Comparison of ENCODE assay signal across 11 mouse cellular contexts in the genomic region with DNA sequence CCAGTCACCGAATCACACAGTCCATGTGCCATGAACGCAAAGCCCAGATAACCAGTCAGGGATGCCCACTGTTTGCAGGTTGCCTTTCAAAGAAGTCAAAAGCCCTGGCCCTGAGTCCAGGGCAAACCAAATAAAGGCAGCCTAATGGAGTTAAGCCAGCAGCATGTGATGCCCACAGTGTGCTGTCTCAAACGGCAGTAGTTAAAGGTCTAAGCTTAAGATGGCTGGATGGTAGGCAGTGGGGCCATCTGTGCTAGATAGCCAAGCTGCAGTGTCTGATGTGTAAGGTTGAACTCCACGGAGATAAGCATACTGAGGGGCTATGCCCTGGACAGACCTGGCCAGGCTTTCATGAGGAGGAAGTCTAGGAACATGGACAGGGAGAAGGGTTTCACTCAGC.
A peak's percentile ranks its signal among the peaks of the same experiment; 100 is the strongest.
DNase-seq lines count a peak whose midpoint lies in the region; ATAC-seq lines count a peak whose summit lies in the region.
"Had no signal": no experiment of that assay in that cellular context is flagged by ENCODE, and none has a peak within 500 bp of the region (broad histone marks: within the 10 kb centered on the region; RNA-seq: fewer than 3 reads in every experiment).

No protein-coding gene starts in this region.

- peak overlapping the region; percentile 76 for H3K27ac ChIP-seq in limb, embryonic 15.5 days

- ATAC-seq in limb, embryonic 15.5 days (ENCODE audit: insufficient number of reproducible peaks, low FRiP score, low TSS enrichment, low read depth), result no peak
- ATAC-seq: forebrain, embryonic 16.5 days had no signal

- WGBS in limb, embryonic 15.5 days, result 78% methylated on average over 4 of the region's 4 CpGs

- peaks cover 46% of the 10 kb centered on the region for H3K4me1 ChIP-seq in limb, embryonic 15.5 days

- 0 out of 2 replicates have a peak, but pooled peaks cover under 1% of the 10 kb centered on the region for H3K36me3 ChIP-seq in limb, embryonic 15.5 days

- no peak overlapping the region for H3K9ac ChIP-seq in limb, embryonic 15.5 days

- peak; percentile 95 for DNase-seq in heart, adult 11 months
- DNase-seq in heart, postnatal 10 days, result no peak
- peak; percentile 33 to 41 for DNase-seq in spleen, postnatal 10 days (ENCODE audit: low spot score in 2 of 2)
- no peak for DNase-seq in spleen, adult 18-20 months
- no peak for DNase-seq in embryo, embryonic 10 days (ENCODE audit: low spot score)
- DNase-seq in right cerebral cortex, postnatal 4 days, result no peak
- DNase-seq in thymus, adult 18-20 months, result no peak
- DNase-seq: B cell, adult 2 months; cerebellum, adult 11-12 months had no signal

- intact Hi-C loops in heart, postnatal 10 days (cut with DNase I), result loop anchor here (2.0 kb wide), 1 partner anchor 16 kb away; no protein-coding TSS in a partner anchor

- no peak overlapping the region for H3K4me3 ChIP-seq in limb, embryonic 15.5 days

- no peak overlapping the region for H3K4me2 ChIP-seq in limb, embryonic 15.5 days

- no peaks in the 10 kb centered on the region for H3K27me3 ChIP-seq in limb, embryonic 15.5 days

- no peaks in the 10 kb centered on the region for H3K9me3 ChIP-seq in limb, embryonic 15.5 days

Comparison
In these comparisons a context has a peak if more than half of its experiments do, and no peak if none do; other contexts are left out.
1. DNase-seq: peak in heart, adult 11 months (single experiment) and spleen, postnatal 10 days (2 of 2); none in heart, postnatal 10 days (0 of 2), spleen, adult 18-20 months (0 of 2), embryo, embryonic 10 days (single experiment), right cerebral cortex, postnatal 4 days (single experiment) and thymus, adult 18-20 months (0 of 2).